Mouse (Mus musculus) 3134 (cell line): ENCODE measurements at regions not wholly inside any gene's neighbourhood (a gene's known extent, or its start where the extent isn't known, plus 50 kb on each side); places are given as distances from the start of the nearest gene placed in this dataset.

Experiments used
- DNase-seq: peaks from one replicate; pipeline ENCODE4 v3.0.0-alpha.2; 2011; ENCODE audit warnings: low spot score; ENCODE audit not compliant: insufficient read length; ENCODE audit errors: extremely low read depth

GRCm38 (mm10) chr1:92341846-92342540 is 131.7 kb downstream of the Ndufa10 start:
- no peak for DNase-seq

GRCm38 (mm10) chr1:92340644-92341043 is 133.0 kb downstream of the Ndufa10 start:
- DNase-seq = no peak

- DNase-seq = no peak
Measured at GRCm38 (mm10) chr1:92338589-92338988, 135.1 kb downstream of the Ndufa10 start.

GRCm38 (mm10) chr1:92337450-92337849 is 136.2 kb downstream of the Ndufa10 start:
- no peak for DNase-seq

- DNase-seq = no peak
Measured at GRCm38 (mm10) chr1:92332248-92332584, 136.7 kb upstream of the Hdac4 start.

- DNase-seq = no peak
Measured at GRCm38 (mm10) chr1:92331559-92332247, 136.2 kb upstream of the Hdac4 start.

- DNase-seq = no peak
Measured at GRCm38 (mm10) chr1:92330181-92330580, 134.7 kb upstream of the Hdac4 start.

- DNase-seq = no peak
Measured at GRCm38 (mm10) chr1:92329491-92329890, 134.0 kb upstream of the Hdac4 start.

- DNase-seq = no peak
Measured at GRCm38 (mm10) chr1:92327141-92327540, 131.6 kb upstream of the Hdac4 start.

GRCm38 (mm10) chr1:92325281-92325680 is 129.8 kb upstream of the Hdac4 start:
- DNase-seq = no peak

- no peak for DNase-seq
Measured at GRCm38 (mm10) chr1:92324091-92324950, 128.8 kb upstream of the Hdac4 start.

GRCm38 (mm10) chr1:92317131-92317530 is 121.6 kb upstream of the Hdac4 start:
- no peak for DNase-seq

- no peak for DNase-seq
Measured at GRCm38 (mm10) chr1:92316191-92316723, 120.8 kb upstream of the Hdac4 start.

GRCm38 (mm10) chr1:92313001-92313597 is 117.6 kb upstream of the Hdac4 start:
- DNase-seq = no peak

- DNase-seq = no peak
Measured at GRCm38 (mm10) chr1:92309883-92310282, 114.4 kb upstream of the Hdac4 start.

- DNase-seq = no peak
Measured at GRCm38 (mm10) chr1:92309381-92309780, 113.9 kb upstream of the Hdac4 start.

- no peak for DNase-seq
Measured at GRCm38 (mm10) chr1:92308537-92308936, 113.0 kb upstream of the Hdac4 start.

GRCm38 (mm10) chr1:92306042-92306441 is 110.5 kb upstream of the Hdac4 start:
- no peak for DNase-seq

- DNase-seq = no peak
Measured at GRCm38 (mm10) chr1:92299041-92299440, 103.5 kb upstream of the Hdac4 start.

GRCm38 (mm10) chr1:92292681-92293380 is 97.3 kb upstream of the Hdac4 start:
- no peak for DNase-seq
